Mouse (Mus musculus): ENCODE results near the gene Pa2g4.
"Not testable (repeated sequence)": the region's sequence is repeated elsewhere in the genome, so short reads cannot be mapped to it uniquely, and the experiment has no call there.

The Pa2g4 gene

GRCm38 (mm10) chr10:128578330-128578729, 12.5 kb upstream of the Pa2g4 start:
- no peak for DNase-seq (ENCODE audit: low spot score)

GRCm38 (mm10) chr10:128575063-128575462, 9.3 kb upstream of the Pa2g4 start:
- no peak for DNase-seq (ENCODE audit: low spot score)

- DNase-seq (ENCODE audit: low spot score): peak; percentile 30
These were observed 490 bp downstream of the Pa2g4 start for GRCm38 (mm10) chr10:128565206-128565787.

GRCm38 (mm10) chr10:128563544-128563943, 2.2 kb downstream of the Pa2g4 start:
- DNase-seq (ENCODE audit: low spot score): no peak

- no peak for DNase-seq (ENCODE audit: low spot score)
These were observed 8.8 kb downstream of the Pa2g4 start for GRCm38 (mm10) chr10:128556963-128557362.

GRCm38 (mm10) chr10:128556286-128556685, 9.5 kb downstream of the Pa2g4 start:
- no peak for DNase-seq (ENCODE audit: low spot score)

GRCm38 (mm10) chr10:128555567-128555966, 10.2 kb downstream of the Pa2g4 start:
- not testable (repeated sequence) for DNase-seq (ENCODE audit: low spot score)

- not testable (repeated sequence) for DNase-seq (ENCODE audit: low spot score)
These were observed 15.5 kb downstream of the Pa2g4 start for GRCm38 (mm10) chr10:128550144-128550823.

- DNase-seq (ENCODE audit: low spot score): not testable (repeated sequence)
These were observed 16.1 kb downstream of the Pa2g4 start for GRCm38 (mm10) chr10:128549682-128550057.

GRCm38 (mm10) chr10:128548947-128549681, 16.7 kb downstream of the Pa2g4 start, which contains the start of gene Rpl41:
Gene Rpl41, minus strand, starts transcription at chr10:128549305.
- DNase-seq (ENCODE audit: low spot score): peak; percentile 84

GRCm38 (mm10) chr10:128548051-128548791, 17.6 kb downstream of the Pa2g4 start:
- not testable (repeated sequence) for DNase-seq (ENCODE audit: low spot score)

GRCm38 (mm10) chr10:128547361-128548032, 18.3 kb downstream of the Pa2g4 start, which contains the start of gene Zc3h10:
Gene Zc3h10, minus strand, starts transcription at chr10:128547774.
- DNase-seq (ENCODE audit: low spot score): peak; percentile 82

GRCm38 (mm10) chr10:128546787-128547186, 19.0 kb downstream of the Pa2g4 start:
- no peak for DNase-seq (ENCODE audit: low spot score)

GRCm38 (mm10) chr10:128546361-128546760, 19.4 kb downstream of the Pa2g4 start:
- DNase-seq (ENCODE audit: low spot score): no peak

- no peak for DNase-seq (ENCODE audit: low spot score)
These were observed 20.3 kb downstream of the Pa2g4 start for GRCm38 (mm10) chr10:128545570-128545898.

GRCm38 (mm10) chr10:128544674-128545569, 20.9 kb downstream of the Pa2g4 start:
- DNase-seq (ENCODE audit: low spot score): no peak

GRCm38 (mm10) chr10:128544151-128544657, 21.6 kb downstream of the Pa2g4 start:
- no peak for DNase-seq (ENCODE audit: low spot score)

GRCm38 (mm10) chr10:128543100-128543499, 22.7 kb downstream of the Pa2g4 start:
- DNase-seq (ENCODE audit: low spot score): no peak

- no peak for DNase-seq (ENCODE audit: low spot score)
These were observed 27.4 kb downstream of the Pa2g4 start for GRCm38 (mm10) chr10:128538340-128538870.

GRCm38 (mm10) chr10:128536266-128536940, 29.4 kb downstream of the Pa2g4 start:
- peak; percentile 83 for DNase-seq (ENCODE audit: low spot score)

Data from ovary, postnatal 14 days (tissue).